Mouse (Mus musculus) MEL (cell line): ENCODE measurements around the gene Tfpi. TPM values are rescaled to one million over a fixed set of nuclear protein-coding genes. Genes with fewer than 3 reads are reported as not detected.
A peak's percentile ranks its signal among the peaks of the same experiment; 100 is the strongest.

Experiments
- DNase-seq: peaks from one replicate; pipeline ENCODE4 v3.0.0; 2011; ENCODE audit warnings: low read depth, low spot score
- H3K27ac ChIP-seq: 2 replicates; pipeline ENCODE4 v1.5.1; 2012; ENCODE audit warnings: low read depth, mild to moderate bottlenecking, control low read depth, low read length, moderate library complexity; ENCODE audit not compliant: control insufficient read depth
- H3K27me3 ChIP-seq, 2 experiments: fragments of 150-350 bp in 1 of 2; sonication (generic) in 1 of 2; 2 replicates each; pipeline ENCODE4 v1.6.1; 2012; ENCODE audit warnings: low read length in 2 of 2, mild to moderate bottlenecking in 2 of 2, improper control_type of control experiment in 1 of 2, moderate library complexity in 1 of 2; ENCODE audit not compliant: insufficient read depth in 2 of 2, control insufficient read depth in 1 of 2
- H3K36me3 ChIP-seq, 2 experiments: 2 replicates each; pipeline ENCODE4 v1.6.1; 2012 to 2014; ENCODE audit warnings: low read length in 2 of 2, improper control_type of control experiment in 1 of 2, inconsistent platforms in 1 of 2, mild to moderate bottlenecking in 1 of 2; ENCODE audit not compliant: insufficient read depth in 2 of 2, control insufficient read depth in 1 of 2
- H3K4me1 ChIP-seq, 2 experiments: fragments of 150-350 bp in 1 of 2; sonication (generic) in 1 of 2; 2 replicates each; pipeline ENCODE4 v1.6.1; 2012; ENCODE audit warnings: low read length in 2 of 2, improper control_type of control experiment in 1 of 2, mild to moderate bottlenecking in 1 of 2; ENCODE audit not compliant: insufficient read depth in 2 of 2, control insufficient read depth in 1 of 2
- H3K4me3 ChIP-seq, 2 experiments: fragments of 150-350 bp in 1 of 2; sonication (generic) in 1 of 2; 2 replicates each; pipeline ENCODE4 v1.5.1; 2012; ENCODE audit warnings: low read depth in 2 of 2, low read length in 2 of 2, mild to moderate bottlenecking in 2 of 2, moderate library complexity in 2 of 2, control low read depth in 1 of 2, improper control_type of control experiment in 1 of 2; ENCODE audit not compliant: control insufficient read depth in 1 of 2, insufficient read depth in 1 of 2
- H3K79me2 ChIP-seq: 2 replicates; pipeline ENCODE4 v1.6.1; 2012; ENCODE audit warnings: mild to moderate bottlenecking, low read length, moderate library complexity; ENCODE audit not compliant: control insufficient read depth, poor library complexity, insufficient read depth
- H3K9ac ChIP-seq: 2 replicates; pipeline ENCODE4 v1.6.1; 2012; ENCODE audit warnings: low read depth, mild to moderate bottlenecking, control low read depth, low read length, moderate library complexity; ENCODE audit not compliant: control insufficient read depth, poor library complexity, severe bottlenecking
- H3K9me3 ChIP-seq: fragments of 150-350 bp; sonication (generic); replicated peaks from 2 replicates; pipeline ENCODE4 v1.6.1; 2012; ENCODE audit warnings: mild to moderate bottlenecking, low read length, improper control_type of control experiment, moderate library complexity; ENCODE audit not compliant: insufficient read depth
- CHD1 ChIP-seq: IDR thresholded peaks from 2 replicates; pipeline ENCODE4 v1.6.1; 2012; ENCODE audit warnings: low read depth, mild to moderate bottlenecking, inconsistent platforms, low read length, improper control_type of control experiment
- E2F4 ChIP-seq: IDR thresholded peaks from 2 replicates; pipeline ENCODE4 v1.6.1; 2011; ENCODE audit warnings: low read depth, low read length, improper control_type of control experiment, borderline replicate concordance
- ELF1 ChIP-seq: IDR thresholded peaks from 2 replicates; pipeline ENCODE4 v1.6.1; 2014; ENCODE audit warnings: low read depth, mild to moderate bottlenecking, inconsistent platforms, low read length, improper control_type of control experiment, moderate library complexity
- ETS1 ChIP-seq: IDR thresholded peaks from 2 replicates; pipeline ENCODE4 v1.6.1; 2012; ENCODE audit warnings: low read depth, mild to moderate bottlenecking, inconsistent platforms, low read length, improper control_type of control experiment, moderate library complexity
- GABPA ChIP-seq: IDR thresholded peaks from 2 replicates; pipeline ENCODE4 v1.6.1; 2012; ENCODE audit warnings: low read depth, mild to moderate bottlenecking, inconsistent platforms, low read length, improper control_type of control experiment, moderate library complexity
- GATA1 ChIP-seq: IDR thresholded peaks from 2 replicates; pipeline ENCODE4 v1.6.1; 2011; ENCODE audit warnings: low read depth, low read length, improper control_type of control experiment
- HCFC1 ChIP-seq: IDR thresholded peaks from 2 replicates; pipeline ENCODE4 v1.6.1; 2012; ENCODE audit warnings: low read depth, mild to moderate bottlenecking, inconsistent platforms, low read length, improper control_type of control experiment, moderate library complexity
- KAT2A ChIP-seq: conservative IDR thresholded peaks from 2 replicates; pipeline ENCODE4 v1.6.1; 2012; ENCODE audit warnings: low read depth, low read length, improper control_type of control experiment, inconsistent platforms
- MAFK ChIP-seq: IDR thresholded peaks from 2 replicates; pipeline ENCODE4 v1.6.1; 2011; ENCODE audit warnings: low read depth, mild to moderate bottlenecking, low read length, improper control_type of control experiment, borderline replicate concordance
- MAX ChIP-seq: IDR thresholded peaks from 2 replicates; pipeline ENCODE4 v1.6.1; 2011; ENCODE audit warnings: low read length, improper control_type of control experiment
- MEF2A ChIP-seq: IDR thresholded peaks from 2 replicates; pipeline ENCODE4 v1.6.1; 2014; ENCODE audit warnings: low read depth, mild to moderate bottlenecking, inconsistent platforms, low read length, improper control_type of control experiment; ENCODE audit not compliant: poor library complexity, insufficient replicate concordance, severe bottlenecking; ENCODE audit errors: extremely low read depth
- MXI1 ChIP-seq: IDR thresholded peaks from 2 replicates; pipeline ENCODE4 v1.6.1; 2011; ENCODE audit warnings: mild to moderate bottlenecking, low read depth, low read length, improper control_type of control experiment
- NELFE ChIP-seq: IDR thresholded peaks from 2 replicates; pipeline ENCODE4 v1.6.1; 2011; ENCODE audit warnings: low read depth, low read length, improper control_type of control experiment
- POLR2A ChIP-seq, 2 experiments: IDR thresholded peaks; 2 replicates each; pipeline ENCODE4 v1.6.1; 2011 to 2012; ENCODE audit warnings: low read length in 2 of 2, mild to moderate bottlenecking in 2 of 2, control low read depth in 1 of 2, improper control_type of control experiment in 1 of 2, low read depth in 1 of 2, moderate library complexity in 1 of 2; ENCODE audit not compliant: control insufficient read depth in 1 of 2, insufficient read depth in 1 of 2, poor library complexity in 1 of 2
- POLR2AphosphoS5 ChIP-seq: IDR thresholded peaks from 2 replicates; pipeline ENCODE4 v1.6.1; 2012; ENCODE audit warnings: low read depth, borderline replicate concordance, mild to moderate bottlenecking, inconsistent platforms, low read length, moderate library complexity, mixed read lengths
- RAD21 ChIP-seq: IDR thresholded peaks from 2 replicates; pipeline ENCODE4 v1.6.1; 2011; ENCODE audit warnings: mild to moderate bottlenecking, low read depth, low read length, improper control_type of control experiment
- RCOR1 ChIP-seq: IDR thresholded peaks from 2 replicates; pipeline ENCODE4 v1.6.1; 2012; ENCODE audit warnings: low read depth, mild to moderate bottlenecking, inconsistent platforms, low read length, improper control_type of control experiment
- SIN3A ChIP-seq: IDR thresholded peaks from 2 replicates; pipeline ENCODE4 v1.6.1; 2012; ENCODE audit warnings: low read length, improper control_type of control experiment, inconsistent platforms
- SMC3 ChIP-seq: IDR thresholded peaks from 2 replicates; pipeline ENCODE4 v1.6.1; 2011; ENCODE audit warnings: low read depth, low read length, improper control_type of control experiment
- TAL1 ChIP-seq: IDR thresholded peaks from 2 replicates; pipeline ENCODE4 v1.6.1; 2012; ENCODE audit warnings: mild to moderate bottlenecking, inconsistent platforms, low read length, moderate library complexity, mixed read lengths
- TBP ChIP-seq: IDR thresholded peaks from 2 replicates; pipeline ENCODE4 v1.8.0; 2011; ENCODE audit warnings: low read depth, low read length, improper control_type of control experiment
- TCF12 ChIP-seq: IDR thresholded peaks from 2 replicates; pipeline ENCODE4 v1.6.1; 2014; ENCODE audit warnings: low read depth, mild to moderate bottlenecking, inconsistent platforms, low read length, improper control_type of control experiment, moderate library complexity
- USF2 ChIP-seq, 2 experiments: IDR thresholded peaks; 2 replicates each; pipeline ENCODE4 v1.6.1; 2011 to 2012; ENCODE audit warnings: improper control_type of control experiment in 2 of 2, low read length in 2 of 2, borderline replicate concordance in 1 of 2, inconsistent platforms in 1 of 2, low read depth in 1 of 2, mild to moderate bottlenecking in 1 of 2; ENCODE audit not compliant: insufficient read depth in 1 of 2
- ZKSCAN1 ChIP-seq: IDR thresholded peaks from 2 replicates; pipeline ENCODE4 v1.6.1; 2012; ENCODE audit warnings: low read depth, mild to moderate bottlenecking, inconsistent platforms, low read length, improper control_type of control experiment, moderate library complexity
- ZMIZ1 ChIP-seq: IDR thresholded peaks from 2 replicates; pipeline ENCODE4 v1.6.1; 2012; ENCODE audit warnings: low read depth, mild to moderate bottlenecking, inconsistent platforms, low read length, improper control_type of control experiment, moderate library complexity
- polyA plus RNA-seq, 2 experiments: library from polyadenylated mRNA; stranded (reverse) in 1 of 2; unstranded in 1 of 2; fragments of >175 nt in 1 of 2; fragments of >200 nt in 1 of 2; gene quantifications; 2 replicates each; pipeline versions ENCODE4 v1.2.1 to v1.2.4; 2012; ENCODE audit warnings: low replicate concordance in 2 of 2, low read depth in 1 of 2; ENCODE audit not compliant: insufficient read length in 2 of 2, insufficient read depth in 1 of 2, missing spikeins in 1 of 2
- total RNA-seq: library from RNA; depleted of rRNA; stranded (reverse); fragments of 300-350 nt; gene quantifications from 2 replicates; pipeline ENCODE4 v1.2.3, GENCODE M21; 2012

Gene Tfpi
- total and polyA plus RNA-seq, 3 experiments: 1.1 to 2.5 TPM; not detected in 1

DNA sequence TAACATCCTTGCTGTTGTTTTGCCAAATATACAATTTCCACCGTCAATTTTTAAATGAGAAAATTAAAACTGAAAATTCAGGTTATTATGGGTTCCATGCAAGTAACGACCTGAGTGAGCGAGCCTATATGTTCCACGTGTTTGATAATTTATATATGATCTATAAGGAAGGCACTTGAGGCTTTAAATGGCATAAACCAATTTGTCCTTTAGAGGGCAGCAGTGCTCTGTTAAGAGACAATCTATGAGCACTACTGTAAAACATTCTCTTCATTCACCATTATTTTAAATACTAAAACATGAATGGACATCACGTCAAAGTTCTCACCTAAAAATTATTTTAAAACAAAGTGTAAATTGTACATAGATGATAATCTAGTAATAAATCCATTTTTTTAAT lies 22.5 kb downstream of the Tfpi start (continued):
- TF ChIP-seq RCOR1: no peak
- no peak for TF ChIP-seq POLR2AphosphoS5
- no peak for TF ChIP-seq E2F4
- no peak for TF ChIP-seq ELF1
- TF ChIP-seq GABPA: no peak
- no peak for TF ChIP-seq NELFE
- TF ChIP-seq SIN3A: no peak
- TF ChIP-seq MEF2A: no peak
- no peak for TF ChIP-seq MAFK
- TF ChIP-seq ZMIZ1: no peak
- TF ChIP-seq MAX: peak; percentile 23; the same call in 1 of the 2 replicates
- TF ChIP-seq TCF12: no peak
- no peak for TF ChIP-seq HCFC1
- TF ChIP-seq GATA1: no peak
- TF ChIP-seq SMC3: peak; percentile 57
- TF ChIP-seq POLR2A (IDR thresholded peaks at IDR 0.05; ENCODE audit: control insufficient read depth in 1 of 2, insufficient read depth in 1 of 2, low read depth in 1 of 2, low read length in 2 of 2, poor library complexity in 1 of 2): no peak
- no peak for TF ChIP-seq ETS1
- TF ChIP-seq RAD21: peak; percentile 65

GRCm38 (mm10) chr2:84445499-84445898 lies 31.1 kb downstream of the Tfpi start:
- Histone ChIP-seq H3K27me3 (peaks cover 0 to 1% of the 10 kb centered on the region in 2 experiments; a peak in 2 of 4 replicates), H3K9ac (no peak overlapping the region), H3K4me1 (no peaks in the 10 kb centered on the region), H3K9me3 (no peaks in the 10 kb centered on the region), H3K4me3 (no peak overlapping the region), H3K36me3 (no peaks in the 10 kb centered on the region), H3K79me2 (no peaks in the 10 kb centered on the region), H3K27ac (no peak overlapping the region)
- no peak for DNase-seq
- no peak for TF ChIP-seq MXI1
- TF ChIP-seq CHD1: no peak
- no peak for TF ChIP-seq KAT2A
- TF ChIP-seq HCFC1: no peak
- TF ChIP-seq GABPA: no peak
- no peak for TF ChIP-seq ETS1
- no peak for TF ChIP-seq ELF1
- no peak for TF ChIP-seq POLR2A (IDR thresholded peaks at IDR 0.05; ENCODE audit: control insufficient read depth in 1 of 2, insufficient read depth in 1 of 2, low read depth in 1 of 2, low read length in 2 of 2, poor library complexity in 1 of 2)
- TF ChIP-seq USF2 (IDR thresholded peaks at IDR 0.05; ENCODE audit: borderline replicate concordance in 1 of 2, insufficient read depth in 1 of 2, low read depth in 1 of 2, low read length in 2 of 2): no peak
- no peak for TF ChIP-seq ZKSCAN1
- no peak for TF ChIP-seq TBP
- TF ChIP-seq SIN3A: no peak
- no peak for TF ChIP-seq TAL1
- TF ChIP-seq TCF12: no peak
